Mouse (Mus musculus): ENCODE results near the gene Psme2b.
"Not testable (repeated sequence)": the region's sequence is repeated elsewhere in the genome, so short reads cannot be mapped to it uniquely, and the experiment has no call there.

Gene Psme2b

DNA sequence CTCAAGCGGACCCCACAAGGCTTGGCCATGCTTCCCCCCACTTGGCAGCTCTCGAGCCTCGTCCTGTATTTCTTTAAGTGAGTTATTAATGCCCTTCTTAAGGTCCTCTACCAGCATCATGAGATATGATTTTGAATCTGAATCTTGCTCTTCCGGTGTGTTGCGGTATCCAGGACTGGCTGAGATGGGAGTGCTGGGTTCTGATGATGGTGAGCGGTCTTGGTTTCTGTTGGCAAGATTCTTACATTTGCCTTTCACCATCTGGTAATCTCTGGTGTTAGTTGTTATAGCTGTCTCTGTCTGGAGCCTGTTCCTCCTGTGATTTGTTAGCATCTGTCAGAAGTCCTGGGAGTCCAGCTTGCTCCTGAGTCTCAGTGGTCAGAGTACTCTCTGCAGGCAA, at the start of gene Psme2b:
Psme2b (minus strand) TSS at position 101 of the 400 bp plus-strand sequence.
- not testable (repeated sequence) for DNase-seq (ENCODE audit: low read depth, low spot score)

DNA sequence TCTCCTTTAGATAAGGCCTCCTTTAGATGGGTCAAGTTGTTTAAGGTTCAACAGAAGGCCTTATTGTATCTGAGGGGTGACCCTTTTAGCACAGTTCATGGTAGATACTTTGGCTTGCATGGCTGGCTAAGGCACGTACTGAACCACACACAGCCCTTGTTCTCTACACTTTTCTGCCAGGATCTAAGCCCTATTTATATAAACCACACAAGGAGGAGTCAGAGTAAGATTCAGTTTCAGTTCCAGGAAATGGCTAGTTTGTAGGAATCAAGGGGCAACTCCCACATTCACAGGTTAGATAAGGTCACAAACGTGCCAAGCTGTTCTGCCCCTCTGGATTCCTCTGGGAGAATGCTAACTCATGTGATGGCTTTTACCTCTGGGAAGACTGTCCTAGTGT, 48.0 kb upstream of the Psme2b start, which contains the start of gene Tgtp1:
Tgtp1 (minus strand) TSS at position 155 of the 400 bp plus-strand sequence.
- DNase-seq (ENCODE audit: low read depth, low spot score): not testable (repeated sequence)

DNA sequence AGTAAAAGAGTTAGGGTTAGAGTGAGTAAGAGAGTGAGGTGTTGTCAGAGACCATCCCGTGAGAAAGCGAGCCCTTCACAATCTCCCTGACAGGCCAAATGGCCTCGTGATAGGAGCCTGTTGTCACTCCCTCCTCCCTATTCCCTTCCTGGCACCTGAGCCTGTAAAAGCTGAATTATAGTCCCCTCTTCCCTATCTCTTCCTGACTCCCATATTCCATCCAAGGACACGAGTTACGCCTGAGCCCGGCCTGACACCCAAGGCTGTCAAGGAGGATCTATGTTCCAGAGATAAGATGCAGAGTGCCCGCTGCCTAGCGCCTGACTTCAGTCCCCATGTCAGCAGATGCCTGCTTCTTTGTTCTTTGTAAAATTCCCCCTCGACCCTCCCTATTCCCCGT, 47.3 kb upstream of the Psme2b start:
- not testable (repeated sequence) for DNase-seq (ENCODE audit: low read depth, low spot score)

DNA sequence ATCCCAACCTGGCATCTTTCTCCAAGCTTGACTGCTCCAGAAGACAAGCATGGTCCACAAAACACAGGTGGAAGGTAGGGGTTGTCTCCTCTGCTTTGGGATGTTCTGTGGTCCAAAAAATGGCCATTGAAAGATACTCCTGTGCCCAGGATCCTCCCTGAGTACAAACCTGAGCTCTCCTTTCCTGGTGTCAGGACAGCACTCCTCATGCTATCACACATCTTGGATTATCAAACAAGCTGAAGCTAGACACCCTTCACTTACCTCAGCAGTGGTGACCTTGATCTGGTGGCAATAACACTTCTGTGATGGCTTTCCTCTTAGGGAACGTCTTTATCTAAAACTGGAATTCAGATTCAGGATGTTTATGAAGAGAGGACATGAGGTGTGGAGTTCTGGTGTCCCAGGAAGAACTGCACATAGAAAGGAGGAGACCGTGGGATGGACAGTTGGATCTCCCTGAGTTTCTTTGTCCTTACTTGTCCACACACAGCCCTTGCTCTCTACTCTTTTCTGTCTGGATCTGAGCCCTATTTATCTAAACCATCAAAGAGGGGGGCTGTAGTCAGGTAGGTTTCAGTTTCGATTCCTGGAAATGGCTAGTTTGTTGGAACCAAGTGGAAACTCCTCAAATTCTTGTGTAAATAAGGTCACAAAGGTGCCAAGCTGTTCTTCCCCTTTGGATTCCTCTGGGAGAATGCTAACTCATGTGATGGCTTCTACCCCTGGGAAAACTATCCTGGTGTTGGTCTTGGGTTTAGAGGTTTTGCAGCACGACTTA, 45.9 kb upstream of the Psme2b start, which contains the start of gene Gm12185:
Gm12185 (minus strand) TSS at position 487 of the 781 bp plus-strand sequence.
- DNase-seq (ENCODE audit: low read depth, low spot score): not testable (repeated sequence)

DNA sequence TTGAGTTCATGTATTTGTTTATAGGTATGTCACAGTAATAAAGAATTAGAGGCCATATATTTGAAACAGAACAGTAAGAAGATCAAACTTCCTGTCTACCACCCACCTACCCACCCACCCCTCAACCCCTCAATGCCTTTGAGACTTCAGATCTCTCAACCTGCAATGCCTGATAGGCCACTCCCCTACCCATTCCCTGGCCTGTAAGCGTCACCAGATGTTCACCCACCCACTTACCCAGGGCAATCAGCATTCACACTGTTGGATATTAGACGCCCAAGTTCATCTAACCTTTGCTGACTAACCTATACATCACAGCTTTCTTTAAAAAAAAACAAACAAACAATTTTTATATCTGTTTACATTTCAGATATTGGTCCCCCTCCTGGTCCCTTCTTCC, 44.0 kb upstream of the Psme2b start:
- DNase-seq (ENCODE audit: low read depth, low spot score): not testable (repeated sequence)

DNA sequence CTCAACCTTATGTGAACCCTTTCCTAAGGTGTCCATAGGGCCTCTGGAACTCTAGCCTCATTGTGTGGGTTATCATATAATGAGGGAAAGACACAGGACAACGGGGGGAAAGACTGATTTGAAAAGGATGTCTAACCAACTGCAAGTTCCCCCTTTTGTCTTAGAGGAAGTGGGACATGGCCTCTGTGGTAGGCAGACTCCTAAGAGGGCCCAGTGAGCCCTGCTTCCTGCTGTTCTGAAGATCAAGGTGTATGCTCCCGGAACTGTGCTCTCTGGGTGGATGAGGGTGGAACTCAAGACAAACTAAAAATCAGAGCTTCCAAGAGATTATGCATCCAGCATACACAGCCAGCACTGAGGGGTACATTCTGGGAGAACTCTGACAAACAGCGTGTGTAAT, 42.2 kb upstream of the Psme2b start:
- DNase-seq (ENCODE audit: low read depth, low spot score): not testable (repeated sequence)

DNA sequence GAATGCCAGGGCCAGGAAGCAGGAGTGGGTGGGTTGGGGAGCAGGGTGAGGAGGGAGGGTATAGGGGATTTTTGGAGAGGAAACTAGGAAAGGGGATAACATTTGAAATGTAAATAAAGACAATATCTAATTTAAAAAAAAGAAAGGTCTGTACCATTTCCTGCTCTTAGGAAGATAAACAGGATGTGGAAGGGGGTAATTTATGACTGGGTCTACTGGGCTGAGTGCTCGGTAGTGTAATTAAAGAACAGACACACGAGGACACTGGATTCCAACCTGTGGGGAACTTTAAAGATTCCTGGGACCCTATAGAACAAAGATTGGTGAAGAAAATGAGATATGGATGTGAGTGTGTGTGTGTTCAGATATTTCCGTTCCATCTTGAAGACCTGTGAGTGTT, 36.9 kb upstream of the Psme2b start:
- DNase-seq (ENCODE audit: low read depth, low spot score): not testable (repeated sequence)

DNA sequence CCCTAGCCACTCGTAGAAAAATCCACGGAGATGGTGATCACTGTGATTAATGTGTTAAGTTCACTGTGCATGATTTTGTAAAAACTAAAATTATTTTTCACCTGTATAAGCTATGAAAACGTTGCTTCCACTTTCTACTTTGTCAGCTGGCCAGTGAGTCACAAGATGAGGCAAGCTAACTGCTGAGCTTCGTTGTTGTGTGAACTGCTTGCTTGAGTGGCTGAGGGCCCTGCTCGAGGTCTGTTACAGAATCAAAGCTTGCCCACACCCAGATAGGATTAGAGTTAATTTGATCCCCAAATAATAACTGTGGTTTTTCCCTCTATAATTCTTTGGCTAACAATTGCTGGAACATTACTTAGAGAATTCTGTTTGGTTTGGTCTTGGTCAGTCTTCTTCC, 34.1 kb upstream of the Psme2b start:
- DNase-seq (ENCODE audit: low read depth, low spot score): not testable (repeated sequence)

DNA sequence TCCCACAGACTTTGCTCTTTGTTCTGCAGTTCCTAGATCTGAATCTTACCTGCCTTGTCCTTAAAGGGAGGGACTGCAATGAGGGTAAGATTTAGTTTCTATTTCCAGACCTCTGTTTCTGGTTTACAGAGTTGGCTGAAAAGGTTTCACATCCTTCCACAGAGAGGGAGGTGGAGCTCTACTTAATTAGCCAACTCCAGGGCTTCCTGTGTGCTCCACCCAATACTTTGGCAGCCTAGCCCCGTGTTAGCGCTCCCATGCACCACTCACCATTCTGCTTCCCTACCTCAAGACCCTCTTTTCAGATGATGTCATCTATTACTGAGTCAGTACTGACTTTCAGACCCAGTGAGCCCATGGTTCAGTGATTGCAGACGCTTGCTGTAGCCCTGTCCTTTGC, 33.3 kb upstream of the Psme2b start, which contains the start of gene 9930111J21Rik1:
9930111J21Rik1 (minus strand) TSS at position 148 of the 400 bp plus-strand sequence.
- not testable (repeated sequence) for DNase-seq (ENCODE audit: low read depth, low spot score)

DNA sequence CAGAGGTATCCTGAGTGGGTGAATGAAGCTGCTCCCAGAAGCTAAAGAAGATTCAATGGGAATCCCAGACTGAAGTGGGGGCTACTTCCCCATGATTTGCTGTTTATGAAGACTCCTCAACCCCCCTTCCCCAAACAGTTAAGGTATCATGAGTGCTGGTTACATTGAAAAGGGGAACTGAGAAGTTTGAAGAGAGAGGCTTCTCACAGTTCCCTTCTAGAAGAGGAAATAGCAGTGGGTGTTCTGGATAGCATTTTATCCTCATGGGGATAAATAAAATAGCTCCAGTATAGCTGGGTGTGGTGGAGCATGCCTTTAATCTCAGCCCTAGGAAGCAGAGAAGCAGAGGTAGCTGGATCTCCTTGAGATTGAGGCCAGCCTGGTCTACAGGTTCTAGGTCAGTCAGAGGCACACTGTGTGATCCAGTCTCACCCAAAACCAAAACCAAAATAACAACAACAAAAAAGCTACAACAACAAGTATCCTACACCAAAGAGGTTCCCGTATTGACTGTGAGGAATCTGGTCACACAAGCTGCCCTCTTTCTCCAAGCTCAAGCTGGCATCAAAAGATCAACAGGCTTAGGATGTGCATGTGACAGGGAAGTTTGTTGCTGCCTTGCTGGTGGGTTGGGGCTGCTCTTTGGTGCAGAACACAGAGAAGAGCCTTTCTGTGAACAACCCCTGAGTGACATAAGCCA, 32.4 kb upstream of the Psme2b start, which contains the start of gene Olfr56:
Olfr56 (plus strand) TSS at position 650 of the 700 bp plus-strand sequence.
- not testable (repeated sequence) for DNase-seq (ENCODE audit: low read depth, low spot score)

DNA sequence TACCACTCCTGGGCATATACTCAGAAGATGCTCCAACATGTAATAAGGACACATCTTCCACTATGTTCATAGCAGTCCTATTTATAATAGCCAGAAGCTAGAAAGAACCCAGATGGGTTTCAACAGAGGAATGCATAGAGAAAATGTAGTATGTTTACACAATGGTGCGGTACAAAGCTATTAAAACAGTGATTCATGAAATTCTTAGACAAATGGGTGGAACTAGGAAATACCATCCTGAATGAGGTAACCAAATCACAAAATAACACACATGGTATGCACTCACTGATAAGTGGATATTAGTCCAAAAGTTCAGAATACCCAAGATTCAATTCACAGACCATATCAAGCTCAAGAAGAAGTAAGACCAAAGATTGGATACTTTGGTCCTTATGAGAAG, 28.7 kb upstream of the Psme2b start:
- not testable (repeated sequence) for DNase-seq (ENCODE audit: low read depth, low spot score)

DNA sequence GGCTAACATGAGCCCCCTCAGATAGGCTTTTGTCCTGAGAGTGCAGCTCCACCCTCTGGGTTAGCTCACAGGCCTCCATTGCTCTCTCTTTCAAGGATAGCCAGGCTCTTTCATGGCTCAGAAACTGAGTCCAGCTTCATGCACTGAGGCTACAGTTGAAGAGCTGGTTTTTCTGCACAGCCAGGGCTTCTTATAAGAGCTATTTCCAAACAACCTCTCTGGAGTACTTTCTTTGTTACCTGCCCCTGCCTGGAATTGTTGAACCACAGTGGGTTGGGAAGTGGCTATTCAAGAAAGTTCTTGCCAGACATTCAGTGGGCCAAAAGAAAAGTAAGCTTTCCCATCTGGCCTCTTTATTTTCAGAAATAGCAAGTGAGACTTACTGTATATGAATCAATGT, 6.7 kb downstream of the Psme2b start:
- DNase-seq (ENCODE audit: low read depth, low spot score): not testable (repeated sequence)

DNA sequence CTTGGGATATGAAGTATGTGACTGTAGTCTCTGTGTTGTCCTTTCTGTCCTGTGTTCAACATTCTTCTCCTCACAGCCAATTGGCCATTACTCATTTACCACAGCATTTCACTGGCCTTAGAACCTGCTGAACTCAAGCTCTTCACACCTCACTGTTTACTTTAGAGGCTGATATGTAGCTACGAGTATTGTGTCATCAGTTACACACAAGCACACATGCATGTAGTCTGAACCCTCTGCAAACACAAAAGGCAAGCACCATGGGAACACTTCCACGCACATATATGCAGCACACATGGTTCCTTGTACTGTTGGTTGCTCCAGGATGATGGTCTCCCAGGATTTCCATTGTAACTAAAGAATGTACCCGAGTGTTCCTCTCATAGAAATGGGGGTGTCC, 10.7 kb downstream of the Psme2b start:
- DNase-seq (ENCODE audit: low read depth, low spot score): not testable (repeated sequence)

DNA sequence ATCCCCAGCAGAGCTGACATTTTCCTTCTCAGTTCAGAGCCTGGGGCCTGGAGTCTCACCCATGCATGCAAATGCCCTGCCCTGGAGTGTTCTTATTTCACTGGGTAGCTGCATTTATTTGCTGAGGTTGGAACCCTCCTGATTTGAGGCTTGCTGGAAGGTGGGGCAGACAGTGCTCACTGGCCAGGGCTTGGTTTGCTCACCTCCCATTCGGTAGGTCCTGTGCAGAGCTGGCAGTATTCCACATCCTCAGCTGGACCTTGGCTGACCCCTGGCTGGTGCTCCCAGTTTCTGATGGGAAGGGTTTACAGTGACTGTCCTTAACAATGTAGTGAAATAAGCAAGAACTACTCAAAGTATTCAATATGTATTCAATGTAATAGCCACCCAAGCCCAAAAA, 12.1 kb downstream of the Psme2b start:
- not testable (repeated sequence) for DNase-seq (ENCODE audit: low read depth, low spot score)

DNA sequence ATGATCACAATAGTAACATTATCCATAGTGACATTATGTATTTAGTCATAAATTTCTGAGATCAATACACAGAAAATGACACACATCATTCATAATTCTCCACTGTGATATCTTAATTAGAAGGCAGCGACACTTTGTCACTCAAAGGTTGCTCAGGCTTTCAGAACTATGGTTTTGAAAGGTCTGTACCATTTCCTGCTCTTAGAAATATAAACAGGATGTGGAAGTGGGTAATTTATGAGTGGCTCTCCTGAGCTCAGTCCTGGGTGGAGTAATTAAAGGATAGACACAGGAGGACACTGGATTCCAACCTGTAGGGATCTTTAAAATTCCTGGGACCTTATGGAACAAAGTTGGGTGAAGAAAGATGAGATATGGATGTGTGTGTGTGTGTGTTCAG, 12.6 kb downstream of the Psme2b start:
- DNase-seq (ENCODE audit: low read depth, low spot score): not testable (repeated sequence)

DNA sequence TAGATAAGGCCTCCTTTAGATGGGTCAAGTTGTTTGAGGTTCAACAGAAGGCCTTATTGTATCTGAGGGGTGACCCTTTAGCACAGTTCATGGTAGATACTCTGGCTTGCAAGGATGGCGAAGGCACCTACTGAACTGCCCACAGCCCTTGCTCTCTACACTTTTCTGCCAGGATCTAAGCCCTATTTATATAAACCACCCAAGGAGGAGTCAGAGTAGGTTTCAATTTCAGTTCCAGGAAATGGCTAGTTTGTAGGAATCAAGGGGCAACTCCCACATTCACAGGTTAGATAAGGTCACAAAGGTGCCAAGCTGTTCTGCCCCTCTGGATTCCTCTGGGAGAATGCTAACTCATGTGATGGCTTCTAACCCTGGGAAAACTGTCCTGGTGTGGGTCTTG, 17.9 kb downstream of the Psme2b start:
- not testable (repeated sequence) for DNase-seq (ENCODE audit: low read depth, low spot score)

DNA sequence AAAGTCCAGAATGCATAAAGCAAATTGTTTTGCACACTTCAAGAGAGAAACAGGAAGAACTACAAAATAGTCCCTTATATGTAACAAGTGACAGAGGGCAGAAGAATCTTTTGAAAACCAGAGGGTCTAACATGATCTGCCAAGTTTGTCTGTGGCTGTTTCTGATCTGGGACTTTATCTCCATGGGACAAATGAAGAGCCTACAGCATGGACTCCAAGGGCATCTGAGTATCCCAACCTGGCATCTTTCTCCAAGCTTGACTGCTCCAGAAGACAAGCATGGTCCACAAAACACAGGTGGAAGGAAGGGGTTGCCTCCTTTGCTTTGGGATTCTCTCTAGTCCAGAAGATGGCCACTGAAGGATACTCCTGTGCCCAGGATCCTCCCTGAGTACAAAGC, 19.6 kb downstream of the Psme2b start:
- not testable (repeated sequence) for DNase-seq (ENCODE audit: low read depth, low spot score)

DNA sequence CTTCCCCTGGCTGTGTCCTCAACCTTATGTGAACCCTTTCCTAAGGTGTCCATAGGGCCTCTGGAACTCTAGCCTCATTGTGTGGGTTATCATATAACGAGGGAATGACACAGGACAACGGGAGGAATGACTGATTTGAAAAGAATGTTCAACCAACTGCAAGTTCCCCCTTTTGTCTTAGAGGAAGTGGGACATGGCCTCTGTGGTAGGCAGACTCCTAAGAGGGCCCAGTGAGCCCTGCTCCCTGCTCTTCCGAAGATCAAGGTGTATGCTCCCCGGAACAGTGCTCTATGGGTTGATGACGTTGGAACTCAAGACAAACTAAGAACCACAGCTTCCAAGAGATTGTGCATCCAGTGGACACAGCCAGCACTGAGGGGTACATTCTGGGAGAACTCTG, 22.2 kb downstream of the Psme2b start:
- DNase-seq (ENCODE audit: low read depth, low spot score): not testable (repeated sequence)

DNA sequence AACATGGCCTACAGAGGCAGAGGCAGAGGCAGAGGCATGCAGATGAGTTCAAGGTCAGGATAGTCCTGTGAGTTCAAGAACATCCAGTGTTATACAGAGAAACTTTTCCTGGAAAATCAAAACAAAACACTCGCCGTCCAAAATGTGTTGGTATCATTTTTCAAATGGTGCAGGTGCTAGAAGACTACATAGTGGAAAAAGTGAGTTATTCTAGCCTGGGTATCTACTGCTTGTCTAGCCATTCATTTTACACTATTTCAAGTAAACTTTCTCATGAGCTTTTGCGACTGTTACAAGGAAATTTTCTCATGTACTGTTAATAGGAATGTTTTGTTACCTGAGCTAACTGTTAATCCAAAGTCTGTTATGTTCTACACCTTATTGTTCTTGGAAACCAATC, 27.6 kb downstream of the Psme2b start:
- no peak for DNase-seq (ENCODE audit: low read depth, low spot score)

DNA sequence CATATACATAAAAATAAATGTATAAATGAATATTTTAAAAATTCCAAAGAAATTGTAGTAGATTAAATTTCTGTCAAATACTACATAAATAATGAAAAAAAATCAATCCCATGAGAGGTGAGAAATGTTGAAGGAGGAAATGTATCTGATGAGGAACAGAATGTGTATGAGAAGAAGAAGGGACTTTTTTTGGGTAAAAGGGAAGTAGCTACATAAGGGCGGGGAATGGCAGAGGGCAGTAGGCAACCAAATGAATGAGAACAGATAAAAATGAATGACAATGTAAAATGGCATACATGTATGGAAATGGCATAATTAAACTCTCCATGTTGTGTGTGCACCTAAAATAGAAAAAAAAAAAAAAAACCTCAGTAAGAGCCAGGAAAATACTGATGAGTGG, 32.4 kb downstream of the Psme2b start:
- no peak for DNase-seq (ENCODE audit: low read depth, low spot score)

DNA sequence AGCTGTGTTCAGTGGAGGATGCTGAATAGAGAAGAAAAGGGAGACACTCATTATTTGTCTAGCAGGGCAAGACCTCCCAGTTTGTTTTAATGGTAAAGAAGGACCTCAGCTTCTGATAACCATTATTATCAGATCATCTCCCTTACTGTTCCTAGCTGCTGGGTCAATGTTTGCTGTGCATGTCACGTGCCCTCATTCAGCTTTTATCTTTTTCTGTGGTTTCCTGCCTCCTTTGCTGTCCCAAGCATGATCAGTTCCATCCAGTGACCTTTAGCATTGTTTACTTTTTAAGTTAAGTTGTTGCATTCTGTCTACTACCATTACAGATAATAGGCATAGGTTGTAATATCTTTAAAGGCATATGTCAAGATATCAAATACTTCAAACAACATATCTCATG, 37.5 kb downstream of the Psme2b start:
- no peak for DNase-seq (ENCODE audit: low read depth, low spot score)

DNA sequence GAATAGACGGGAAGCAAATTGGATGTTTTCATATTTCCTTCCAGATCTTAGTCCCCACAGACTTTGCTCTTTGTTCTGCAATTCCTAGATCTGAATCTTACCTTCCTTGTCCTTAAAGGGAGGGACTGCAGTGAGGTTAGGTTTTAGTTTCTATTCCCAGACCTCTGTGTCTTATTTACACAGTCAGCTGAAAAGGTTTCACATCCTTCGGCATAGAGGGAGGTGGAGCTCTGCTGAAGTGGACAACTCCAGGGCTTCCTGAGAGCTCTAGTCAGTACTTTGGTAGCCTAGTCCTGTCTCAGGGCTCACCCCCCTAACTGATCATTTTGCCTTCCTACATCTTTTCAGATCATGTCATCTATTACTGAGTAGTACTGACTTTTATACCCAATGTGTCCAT, 44.0 kb downstream of the Psme2b start, which contains the start of gene Gm5431:
Gm5431 (minus strand) TSS at position 194 of the 400 bp plus-strand sequence.
- DNase-seq (ENCODE audit: low read depth, low spot score): no peak
